Mouse (Mus musculus) stomach, embryonic 15.5 days (tissue): ENCODE results near the gene Chml. TPM values are rescaled to one million over a fixed set of nuclear protein-coding genes. Genes with fewer than 3 reads are reported as not detected.

Experiments
- ATAC-seq: fragments of 200-750 bp; cut with Nextera tagmentation; 2 replicates; pipeline ENCODE4 v1.8.0; 2017; ENCODE audit warnings: low read depth, moderate number of reproducible peaks, moderate TSS enrichment; ENCODE audit not compliant: insufficient read depth, low FRiP score
- H3K27ac ChIP-seq: fragments of 300-500 bp; sonication (generic); 2 replicates; pipeline ENCODE4 v1.5.1; 2015; ENCODE audit warnings: mild to moderate bottlenecking, inconsistent platforms
- H3K27me3 ChIP-seq: fragments of 300-500 bp; sonication (generic); replicated peaks from 2 replicates; pipeline ENCODE4 v1.6.1; 2015; ENCODE audit warnings: inconsistent platforms
- H3K36me3 ChIP-seq: fragments of 300-500 bp; sonication (generic); 2 replicates; pipeline ENCODE4 v1.6.1; 2015; ENCODE audit warnings: inconsistent platforms
- H3K4me1 ChIP-seq: fragments of 300-500 bp; sonication (generic); 2 replicates; pipeline ENCODE4 v1.6.1; 2015; ENCODE audit warnings: inconsistent platforms
- H3K4me2 ChIP-seq: fragments of 300-500 bp; sonication (generic); 2 replicates; pipeline ENCODE4 v1.6.1; 2015; ENCODE audit warnings: mild to moderate bottlenecking, inconsistent platforms
- H3K4me3 ChIP-seq: fragments of 300-500 bp; sonication (generic); replicated peaks from 2 replicates; pipeline ENCODE4 v1.5.1; 2015; ENCODE audit warnings: inconsistent platforms
- H3K9ac ChIP-seq: fragments of 300-500 bp; sonication (generic); 2 replicates; pipeline ENCODE4 v1.6.1; 2015; ENCODE audit warnings: inconsistent platforms
- H3K9me3 ChIP-seq: fragments of 300-500 bp; sonication (generic); 2 replicates; pipeline ENCODE4 v1.6.1; 2016; ENCODE audit warnings: inconsistent platforms
- WGBS: fragments of 180-500 bp; shearing (Covaris S2); methylation state at CpG from one replicate; pipeline ENCODE4 v1.1.7; 2015; 5-methylcytosine and 5-hydroxymethylcytosine counted together
- polyA plus RNA-seq: library from polyadenylated mRNA; unstranded; fragments of >200 nt; fragmentation: Nextera tagmentation; extraction: Ambion mirVana; gene quantifications from 2 replicates; pipeline ENCODE4 v1.2.1, GENCODE M21; 2015

The Chml gene
- polyA plus RNA-seq, 1 experiment from 2014 or later: 3.2 TPM

- Histone ChIP-seq H3K4me1 (no peaks in the 10 kb centered on the region), H3K9ac (no peak overlapping the region), H3K27me3 (no peaks in the 10 kb centered on the region), H3K27ac (no peak overlapping the region), H3K36me3 (no peaks in the 10 kb centered on the region), H3K4me3 (no peak overlapping the region), H3K4me2 (no peak overlapping the region), H3K9me3 (no peaks in the 10 kb centered on the region)
- 59% methylated on average over 5 of the region's 5 CpGs for WGBS
- ATAC-seq: no peak
Observed at GRCm38 (mm10) chr1:175643496-175644265, 49.0 kb downstream of the Chml start.

GRCm38 (mm10) chr1:175640435-175641150 is 52.1 kb downstream of the Chml start:
- no peak overlapping the region for H3K9ac ChIP-seq
- no peaks in the 10 kb centered on the region for H3K36me3 ChIP-seq
- no peaks in the 10 kb centered on the region for H3K9me3 ChIP-seq
- ATAC-seq: no peak
- H3K4me3 ChIP-seq: no peak overlapping the region
- H3K4me1 ChIP-seq: no peaks in the 10 kb centered on the region
- no peaks in the 10 kb centered on the region for H3K27me3 ChIP-seq
- WGBS: 63% methylated on average over 6 of the region's 6 CpGs
- H3K27ac ChIP-seq: no peak overlapping the region
- no peak overlapping the region for H3K4me2 ChIP-seq

- no peaks in the 10 kb centered on the region for H3K9me3 ChIP-seq
- WGBS: 79% methylated on average over 7 of the region's 7 CpGs
- H3K4me2 ChIP-seq: no peak overlapping the region
- H3K4me1 ChIP-seq: no peaks in the 10 kb centered on the region
- no peak overlapping the region for H3K27ac ChIP-seq
- no peak overlapping the region for H3K9ac ChIP-seq
- H3K36me3 ChIP-seq: no peaks in the 10 kb centered on the region
- no peaks in the 10 kb centered on the region for H3K27me3 ChIP-seq
- no peak for ATAC-seq
- H3K4me3 ChIP-seq: no peak overlapping the region
Observed at GRCm38 (mm10) chr1:175639072-175639471, 53.6 kb downstream of the Chml start.

- Histone ChIP-seq H3K27ac (no peak overlapping the region), H3K9me3 (no peaks in the 10 kb centered on the region), H3K36me3 (no peaks in the 10 kb centered on the region), H3K4me2 (no peak overlapping the region), H3K27me3 (no peaks in the 10 kb centered on the region), H3K4me1 (no peaks in the 10 kb centered on the region), H3K9ac (no peak overlapping the region), H3K4me3 (no peak overlapping the region)
- no peak for ATAC-seq
- WGBS: 68% methylated on average over 7 of the region's 7 CpGs
Observed at GRCm38 (mm10) chr1:175637677-175638076, 55.0 kb downstream of the Chml start.

GRCm38 (mm10) chr1:175632470-175632869 is 60.2 kb downstream of the Chml start:
- no peaks in the 10 kb centered on the region for H3K36me3 ChIP-seq
- 97% methylated on average over 14 of the region's 14 CpGs for WGBS
- H3K4me2 ChIP-seq: no peak overlapping the region
- no peaks in the 10 kb centered on the region for H3K27me3 ChIP-seq
- H3K27ac ChIP-seq: no peak overlapping the region
- no peak for ATAC-seq
- H3K4me1 ChIP-seq: no peaks in the 10 kb centered on the region
- no peak overlapping the region for H3K9ac ChIP-seq
- no peaks in the 10 kb centered on the region for H3K9me3 ChIP-seq
- no peak overlapping the region for H3K4me3 ChIP-seq

Other genes with a start within 250 kb of the Chml start
- 1.5 and 2.5 TPM in 2 replicates for gene Rgs7, start 200.4 kb downstream of the Chml start, polyA plus RNA-seq
- 1.1 TPM in 2 replicates for gene Kmo, start 72.5 kb downstream of the Chml start, polyA plus RNA-seq
- gene Fh1, start 67.3 kb downstream of the Chml start, polyA plus RNA-seq: 130 and 142 TPM in 2 replicates
- gene Opn3, start 125 bp downstream of the Chml start, polyA plus RNA-seq: 8.3 and 8.5 TPM in 2 replicates
- not detected in 2 replicates for gene Wdr64, start 5.7 kb upstream of the Chml start, polyA plus RNA-seq
- 54.2 and 56.8 TPM in 2 replicates for gene Exo1, start 187.7 kb upstream of the Chml start, polyA plus RNA-seq
- gene Gm38100, start 227.4 kb upstream of the Chml start, polyA plus RNA-seq: 0.10 TPM in 1 of 2 replicates, not detected in the other